Mouse (Mus musculus): ENCODE data around the gene Arhgef28. TPM values are rescaled to one million over a fixed set of nuclear protein-coding genes. Genes with fewer than 3 reads are reported as not detected.

The Arhgef28 gene
- total RNA-seq, 2 experiments from 2014 or later: 5.1 to 7.9 TPM

Other genes starting within 250 kb of the Arhgef28 start
- 1 to 10 TPM; 5.4 to 7.5 TPM for gene Utp15, start 56.6 kb upstream of the Arhgef28 start, total RNA-seq (2021)
- 10 to 100 TPM; 39.7 to 43.5 TPM for gene Ankra2, start 56.6 kb upstream of the Arhgef28 start, total RNA-seq (2021)
- gene Gm21976, start 73.4 kb upstream of the Arhgef28 start, total RNA-seq (2021): not detected
- gene Btf3, start 110.6 kb upstream of the Arhgef28 start, total RNA-seq (2021): 100 to 1,000 TPM; 195 to 218 TPM
- under 1 TPM; 0.05 to 0.08 TPM for gene Foxd1, start 147.8 kb upstream of the Arhgef28 start, total RNA-seq (2021)